Mouse (Mus musculus) heart, embryonic 11.5 days (tissue): ENCODE measurements at regions not wholly inside any gene's neighbourhood (a gene's known extent, or its start where the extent isn't known, plus 50 kb on each side); places are given as distances from the start of the nearest gene placed in this dataset.

Experiments used
- ATAC-seq: fragments of 200-750 bp; cut with Nextera tagmentation; replicated peaks from 2 replicates; pipeline ENCODE4 v1.8.0; 2017; ENCODE audit warnings: moderate library complexity; ENCODE audit not compliant: insufficient number of reproducible peaks, low FRiP score, low TSS enrichment
- H3K27ac ChIP-seq: fragments of 300-500 bp; sonication (generic); 2 replicates; pipeline ENCODE4 v1.5.1; 2014; ENCODE audit warnings: mild to moderate bottlenecking, low read depth, low read length
- H3K27me3 ChIP-seq: fragments of 300-500 bp; sonication (generic); 2 replicates; pipeline ENCODE4 v1.6.1; 2014; ENCODE audit warnings: mild to moderate bottlenecking, low read length, mixed read lengths; ENCODE audit not compliant: control insufficient read depth, insufficient read depth
- H3K36me3 ChIP-seq: fragments of 300-500 bp; sonication (generic); 2 replicates; pipeline ENCODE4 v1.6.1; 2014; ENCODE audit warnings: mild to moderate bottlenecking, low read length, moderate library complexity, mixed read lengths; ENCODE audit not compliant: control insufficient read depth, insufficient read depth
- H3K4me1 ChIP-seq: fragments of 300-500 bp; sonication (generic); 2 replicates; pipeline ENCODE4 v1.6.1; 2014; ENCODE audit warnings: low read length; ENCODE audit not compliant: control insufficient read depth, insufficient read depth
- H3K4me2 ChIP-seq: fragments of 300-500 bp; sonication (generic); 2 replicates; pipeline ENCODE4 v1.6.1; 2014; ENCODE audit warnings: mild to moderate bottlenecking, moderate library complexity
- H3K4me3 ChIP-seq: fragments of 300-500 bp; sonication (generic); 2 replicates; pipeline ENCODE4 v1.5.1; 2014; ENCODE audit warnings: low read depth, low read length
- H3K9ac ChIP-seq: fragments of 300-500 bp; sonication (generic); 2 replicates; pipeline ENCODE4 v1.6.1; 2014; ENCODE audit warnings: mild to moderate bottlenecking, low read depth, low read length, moderate library complexity
- H3K9me3 ChIP-seq: fragments of 300-500 bp; sonication (generic); replicated peaks from 2 replicates; pipeline ENCODE4 v1.6.1; 2016; ENCODE audit warnings: low read length; ENCODE audit not compliant: control insufficient read depth
- WGBS: fragments of 180-500 bp; shearing (Covaris S2); extraction: QIAGEN DNeasy Blood & Tissue Kit; methylation state at CpG from one replicate; pipeline ENCODE4 v1.1.7; 2014; ENCODE audit not compliant: insufficient replicate concordance; 5-methylcytosine and 5-hydroxymethylcytosine counted together

DNA sequence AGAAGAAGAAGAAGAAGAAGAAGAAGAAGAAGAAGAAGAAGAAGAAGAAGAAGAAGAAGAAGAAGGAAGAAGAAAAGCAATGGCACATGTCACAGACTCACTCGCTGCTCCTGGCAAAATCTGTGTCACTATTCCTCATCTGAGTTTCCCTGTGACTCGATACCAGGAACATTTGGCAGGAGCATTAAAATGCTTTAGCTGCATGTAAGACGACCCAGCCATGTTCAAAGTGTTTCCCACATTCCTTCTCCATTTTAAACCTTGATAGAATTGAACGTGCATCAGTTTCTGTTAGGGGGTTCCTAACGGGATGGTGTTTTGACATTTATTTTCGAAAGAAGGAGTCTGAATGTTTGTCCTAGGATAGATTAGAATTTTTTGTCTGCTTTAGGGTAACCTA, 51.2 kb upstream of the Pja2 start:
- WGBS = 80% methylated on average over 6 of the region's 6 CpGs
- no peaks in the 10 kb centered on the region for H3K9me3 ChIP-seq
- no peak for ATAC-seq

DNA sequence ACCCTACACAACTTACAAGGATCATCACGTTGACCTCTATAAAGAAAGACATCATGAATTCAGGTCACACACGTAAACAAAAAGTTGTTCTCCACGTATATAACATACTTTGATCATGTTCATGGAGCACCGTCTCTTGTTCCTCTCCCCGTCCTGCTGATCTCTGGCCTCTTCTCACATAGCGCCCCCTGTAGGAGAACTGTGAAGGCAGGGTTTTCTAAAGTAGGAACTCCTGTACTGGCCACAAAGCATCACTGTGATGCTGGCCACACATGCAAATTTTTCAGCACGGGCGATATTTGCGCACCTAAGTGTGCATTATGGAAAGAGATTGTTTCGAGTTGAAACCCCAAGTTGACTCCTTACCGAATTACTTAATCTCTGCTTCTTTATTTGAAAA, 51.9 kb upstream of the Pja2 start:
- Histone ChIP-seq H3K27me3 (no peaks in the 10 kb centered on the region), H3K36me3 (no peaks in the 10 kb centered on the region), H3K4me1 (no peaks in the 10 kb centered on the region), H3K4me3 (no peak overlapping the region), H3K9ac (no peak overlapping the region), H3K4me2 (no peak overlapping the region), H3K27ac (no peak overlapping the region), H3K9me3 (no peaks in the 10 kb centered on the region)
- no peak for ATAC-seq
- WGBS = 86% methylated on average over 11 of the region's 11 CpGs

More for the DNA sequence above, 51.2 kb upstream of the Pja2 start:
- Histone ChIP-seq H3K36me3 (no peaks in the 10 kb centered on the region), H3K9ac (no peak overlapping the region), H3K27me3 (no peaks in the 10 kb centered on the region), H3K4me3 (no peak overlapping the region), H3K27ac (no peak overlapping the region), H3K4me2 (no peak overlapping the region), H3K4me1 (no peaks in the 10 kb centered on the region)

DNA sequence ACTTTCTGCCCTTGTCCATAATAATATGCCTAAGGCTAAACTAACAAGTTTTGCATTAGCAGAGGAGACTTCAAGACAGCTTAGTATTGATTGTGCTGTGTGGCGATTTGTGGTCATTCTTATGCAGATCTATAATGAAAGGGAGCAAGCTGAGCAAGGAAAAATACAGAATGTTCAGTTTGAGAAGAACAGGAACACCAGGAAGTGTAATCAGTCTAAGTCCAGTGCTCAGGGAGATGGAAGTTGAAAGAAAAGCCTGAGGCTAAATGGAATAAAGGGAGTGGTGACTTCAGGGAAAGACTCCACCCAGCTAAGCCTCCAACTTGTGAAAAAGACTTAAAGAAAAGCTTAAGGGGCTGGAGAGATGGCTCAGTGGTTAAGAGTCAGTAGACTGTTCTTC, 58.6 kb upstream of the Pja2 start:
- Histone ChIP-seq H3K4me2 (no peak overlapping the region), H3K9me3 (no peaks in the 10 kb centered on the region), H3K36me3 (no peaks in the 10 kb centered on the region), H3K4me3 (no peak overlapping the region), H3K9ac (no peak overlapping the region), H3K4me1 (no peaks in the 10 kb centered on the region), H3K27me3 (no peaks in the 10 kb centered on the region), H3K27ac (no peak overlapping the region)
- WGBS = 91% methylated on average over 1 of the region's 1 CpGs
- no peak for ATAC-seq

DNA sequence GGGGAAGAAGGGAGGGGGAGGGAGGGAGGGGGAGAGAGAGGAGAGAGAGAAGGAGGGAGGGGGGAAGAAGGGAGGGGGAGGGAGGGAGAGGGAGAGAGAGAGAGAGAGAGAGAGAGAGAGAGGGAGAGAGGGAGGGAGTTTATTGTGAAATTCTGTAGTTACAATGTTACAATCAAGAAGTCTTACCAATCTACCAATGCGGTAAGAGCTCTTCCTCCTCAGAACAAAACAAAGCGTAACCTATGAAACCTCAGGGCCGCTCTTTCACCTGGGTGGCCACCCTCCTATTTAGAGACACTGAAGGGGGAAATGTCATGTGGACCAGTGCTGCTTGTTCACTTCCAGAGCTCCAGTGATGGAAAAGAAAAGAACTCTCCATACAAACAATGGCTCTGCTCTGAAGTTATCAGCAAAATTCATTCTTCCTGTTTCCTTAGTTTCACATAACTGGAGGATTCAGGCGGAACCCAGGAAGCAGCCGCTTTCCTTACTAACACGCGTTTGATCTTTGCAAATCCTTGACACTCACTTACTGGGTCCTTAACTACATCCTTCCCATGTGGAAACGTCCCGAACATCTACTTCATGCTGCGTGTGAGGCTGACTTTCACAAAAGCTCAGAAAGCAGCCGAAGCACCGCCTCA, 65.7 kb upstream of the Pja2 start:
- no peaks in the 10 kb centered on the region for H3K9me3 ChIP-seq
- H3K9ac ChIP-seq = no peak overlapping the region
- H3K36me3 ChIP-seq = no peaks in the 10 kb centered on the region
- peak overlapping the region; percentile 27 for H3K4me2 ChIP-seq
- no peak overlapping the region for H3K27ac ChIP-seq
- no peaks in the 10 kb centered on the region for H3K27me3 ChIP-seq
- no peak for ATAC-seq
- no peaks in the 10 kb centered on the region for H3K4me1 ChIP-seq
- 36% methylated on average over 12 of the region's 12 CpGs for WGBS
- H3K4me3 ChIP-seq = no peak overlapping the region

DNA sequence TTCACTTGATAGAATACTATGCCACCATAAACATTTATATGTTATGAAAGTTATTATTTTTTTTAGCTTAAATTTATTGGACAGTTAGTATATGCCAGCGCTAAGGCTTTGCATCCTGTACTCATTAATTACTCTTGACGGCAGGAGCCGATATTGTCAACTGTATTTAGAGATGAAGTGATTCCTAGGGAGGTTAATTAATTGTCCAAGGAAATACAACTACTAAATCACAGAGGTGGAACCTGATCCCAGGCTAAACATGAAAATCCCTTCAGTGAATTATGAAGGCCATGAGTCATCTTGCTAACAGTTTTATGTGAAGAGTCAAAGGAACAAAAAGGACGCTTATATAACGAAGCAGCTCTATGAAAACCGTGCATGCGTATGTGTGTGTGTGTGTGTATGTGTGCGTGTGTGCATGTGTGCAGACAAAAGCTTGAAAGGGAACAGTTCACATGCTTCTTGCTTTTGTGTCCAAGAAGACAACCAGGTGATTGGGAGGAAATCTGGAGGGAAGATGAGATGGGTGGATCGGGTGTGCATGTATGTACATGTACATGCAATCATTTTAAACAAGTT, 66.5 kb upstream of the Pja2 start:
- Histone ChIP-seq H3K9ac (no peak overlapping the region), H3K9me3 (no peaks in the 10 kb centered on the region), H3K4me1 (no peaks in the 10 kb centered on the region), H3K27me3 (no peaks in the 10 kb centered on the region), H3K4me2 (no peak overlapping the region), H3K36me3 (no peaks in the 10 kb centered on the region), H3K27ac (no peak overlapping the region), H3K4me3 (no peak overlapping the region)
- no peak for ATAC-seq
- WGBS = 79% methylated on average over 9 of the region's 9 CpGs

DNA sequence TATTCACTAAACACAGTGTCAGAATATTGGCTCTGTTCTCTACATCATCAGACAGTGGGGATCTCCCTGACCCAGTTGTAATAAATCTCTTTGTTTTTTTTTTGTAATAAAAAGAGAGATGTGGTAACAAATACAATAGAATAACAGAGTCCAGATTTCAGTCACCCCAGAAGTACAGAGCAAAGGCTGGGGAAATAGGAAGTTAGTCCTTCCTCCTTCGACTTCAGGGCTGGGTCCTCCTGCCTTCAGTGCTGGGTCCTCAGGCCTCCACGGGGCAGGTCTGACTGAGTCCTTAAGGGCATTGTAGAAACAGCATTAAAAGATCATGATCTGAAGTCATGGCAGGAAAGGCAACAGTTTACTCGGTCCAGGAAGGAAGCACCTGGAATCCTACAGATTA, 67.0 kb upstream of the Pja2 start:
- H3K9ac ChIP-seq = no peak overlapping the region
- no peak overlapping the region for H3K4me3 ChIP-seq
- no peaks in the 10 kb centered on the region for H3K4me1 ChIP-seq
- 36% methylated on average over 3 of the region's 3 CpGs for WGBS
- no peak for ATAC-seq
- no peak overlapping the region for H3K27ac ChIP-seq
- no peaks in the 10 kb centered on the region for H3K9me3 ChIP-seq
- no peaks in the 10 kb centered on the region for H3K36me3 ChIP-seq
- no peaks in the 10 kb centered on the region for H3K27me3 ChIP-seq
- H3K4me2 ChIP-seq = no peak overlapping the region

DNA sequence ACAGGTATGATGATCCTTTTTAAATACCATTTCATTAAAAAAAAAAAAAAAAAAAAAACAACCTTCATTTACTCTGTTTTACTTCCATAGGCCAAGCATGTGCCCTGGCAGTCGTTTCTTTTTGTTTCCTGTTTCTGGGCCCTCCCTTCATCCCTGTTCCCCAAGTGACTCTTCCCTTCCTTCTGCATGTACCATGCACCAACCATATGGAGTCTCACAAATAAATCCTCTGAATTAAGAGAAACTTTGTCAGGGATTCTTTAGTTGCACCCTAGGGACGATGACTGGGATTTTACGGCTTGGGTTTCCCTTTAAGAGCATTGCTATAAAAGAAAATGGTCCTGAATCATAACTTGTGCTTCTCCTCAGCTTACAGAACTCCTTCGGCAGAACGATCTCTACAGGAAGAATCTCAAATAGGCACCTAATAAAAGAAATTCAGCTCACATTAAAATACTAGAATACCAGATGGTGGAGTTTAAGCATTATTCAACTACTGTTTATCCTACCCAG, 75.1 kb upstream of the Pja2 start:
- no peaks in the 10 kb centered on the region for H3K9me3 ChIP-seq
- ATAC-seq = no peak
- H3K9ac ChIP-seq = no peak overlapping the region
- WGBS = 86% methylated on average over 5 of the region's 5 CpGs
- H3K27me3 ChIP-seq = no peaks in the 10 kb centered on the region
- H3K27ac ChIP-seq = no peak overlapping the region
- no peaks in the 10 kb centered on the region for H3K36me3 ChIP-seq
- no peaks in the 10 kb centered on the region for H3K4me1 ChIP-seq
- no peak overlapping the region for H3K4me3 ChIP-seq
- H3K4me2 ChIP-seq = no peak overlapping the region

DNA sequence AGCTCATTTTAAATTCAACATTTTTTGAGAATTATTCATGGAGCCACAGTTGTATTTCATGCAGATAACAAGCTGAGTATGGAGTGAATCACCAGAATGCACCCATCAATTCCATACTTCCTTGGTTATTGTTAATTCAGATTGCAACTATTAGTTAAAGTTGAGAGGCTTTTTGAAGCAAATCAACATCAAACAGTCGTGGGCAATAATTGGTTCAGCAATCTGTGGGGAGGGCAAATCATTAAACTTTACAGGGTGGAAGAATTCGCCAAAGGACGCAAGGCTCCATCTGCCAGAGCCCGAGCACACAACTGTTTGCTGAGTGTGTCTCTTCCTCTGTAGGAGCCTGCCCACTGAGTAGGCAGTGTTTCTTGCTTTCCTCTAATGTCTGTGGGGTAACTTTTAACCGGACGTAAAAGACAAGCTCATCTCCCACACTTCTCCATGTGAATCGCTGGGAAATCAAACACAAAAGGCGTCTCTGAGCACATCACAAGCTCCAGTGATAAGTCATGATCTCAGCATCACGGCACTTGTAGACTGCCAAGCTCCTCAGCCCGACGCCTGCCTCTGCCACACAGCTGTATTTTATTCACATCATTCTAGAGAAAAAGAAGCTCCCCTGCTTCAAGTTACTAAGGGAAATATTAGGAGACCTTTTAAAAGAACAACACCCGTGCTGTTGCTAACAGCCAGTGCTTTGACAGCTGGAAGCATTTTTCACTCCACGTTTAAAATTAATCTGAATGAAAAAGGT, 75.7 kb upstream of the Pja2 start:
- no peaks in the 10 kb centered on the region for H3K36me3 ChIP-seq
- ATAC-seq = no peak
- H3K27ac ChIP-seq = no peak overlapping the region

More for the DNA sequence above, 75.7 kb upstream of the Pja2 start:
- no peak overlapping the region for H3K4me2 ChIP-seq
- no peak overlapping the region for H3K9ac ChIP-seq
- no peaks in the 10 kb centered on the region for H3K27me3 ChIP-seq
- WGBS = 60% methylated on average over 13 of the region's 13 CpGs
- no peak overlapping the region for H3K4me3 ChIP-seq
- no peaks in the 10 kb centered on the region for H3K9me3 ChIP-seq
- no peaks in the 10 kb centered on the region for H3K4me1 ChIP-seq
